Mouse (Mus musculus) lung, postnatal 0 days (tissue): ENCODE measurements around the gene 1700029I15Rik. TPM values are rescaled to one million over a fixed set of nuclear protein-coding genes. Genes with fewer than 3 reads are reported as not detected.
A peak's percentile ranks its signal among the peaks of the same experiment; 100 is the strongest.

Source experiments
- ATAC-seq: fragments of 200-750 bp; cut with Nextera tagmentation; 2 replicates; pipeline ENCODE4 v1.8.0; 2017; ENCODE audit warnings: moderate library complexity
- DNase-seq: peaks from one replicate; pipeline ENCODE4 v3.0.0-alpha.2; 2016; ENCODE audit warnings: low spot score
- H3K27ac ChIP-seq: fragments of 300-500 bp; sonication (generic); 2 replicates; pipeline ENCODE4 v1.5.1; 2014; ENCODE audit warnings: antibody characterized with exemption, mild to moderate bottlenecking, low read length, mixed read lengths
- H3K27me3 ChIP-seq: fragments of 300-500 bp; sonication (generic); replicated peaks from 2 replicates; pipeline ENCODE4 v1.6.1; 2014; ENCODE audit warnings: low read length, mixed read lengths; ENCODE audit not compliant: insufficient read depth
- H3K36me3 ChIP-seq: fragments of 300-500 bp; sonication (generic); 2 replicates; pipeline ENCODE4 v1.6.1; 2014; ENCODE audit warnings: low read length, mixed read lengths; ENCODE audit not compliant: insufficient read depth
- H3K4me1 ChIP-seq: fragments of 300-500 bp; sonication (generic); 2 replicates; pipeline ENCODE4 v1.6.1; 2014; ENCODE audit warnings: antibody characterized with exemption, low read depth, low read length, mixed read lengths; ENCODE audit not compliant: insufficient read depth
- H3K4me2 ChIP-seq: fragments of 300-500 bp; sonication (generic); replicated peaks from 2 replicates; pipeline ENCODE4 v1.6.1; 2014; ENCODE audit warnings: low read depth, mild to moderate bottlenecking, low read length, moderate library complexity, mixed read lengths
- H3K4me3 ChIP-seq: fragments of 300-500 bp; sonication (generic); 2 replicates; pipeline ENCODE4 v1.5.1; 2014; ENCODE audit warnings: low read depth, low read length
- H3K9ac ChIP-seq: fragments of 300-500 bp; sonication (generic); replicated peaks from 2 replicates; pipeline ENCODE4 v1.6.1; 2014; ENCODE audit warnings: low read depth, mild to moderate bottlenecking
- H3K9me3 ChIP-seq: fragments of 300-500 bp; sonication (generic); 2 replicates; pipeline ENCODE4 v1.6.1; 2016; ENCODE audit warnings: low read length, mixed read lengths
- CTCF ChIP-seq: IDR thresholded peaks from 2 replicates; pipeline ENCODE4 v1.5.1; 2016; ENCODE audit warnings: antibody characterized with exemption, mild to moderate bottlenecking
- EP300 ChIP-seq: IDR thresholded peaks from 2 replicates; pipeline ENCODE4 v1.6.1; 2016; ENCODE audit warnings: antibody characterized with exemption, mild to moderate bottlenecking, control low read depth
- WGBS: fragments of 180-500 bp; shearing (Covaris S2); extraction: QIAGEN DNeasy Blood & Tissue Kit; methylation state at CpG from one replicate; pipeline ENCODE4 v1.1.7; 2014; 5-methylcytosine and 5-hydroxymethylcytosine counted together
- polyA plus RNA-seq: library from polyadenylated mRNA; unstranded; fragments of >200 nt; fragmentation: Nextera tagmentation; extraction: Ambion mirVana; gene quantifications from 2 replicates; pipeline ENCODE4 v1.2.1, GENCODE M21; 2015

1700029I15Rik gene
- polyA plus RNA-seq, 1 experiment from 2014 or later = 2.3 TPM

- no peak overlapping the region for H3K9ac ChIP-seq
- H3K9me3 ChIP-seq = no peaks in the 10 kb centered on the region
- no peaks in the 10 kb centered on the region for H3K36me3 ChIP-seq
- peak overlapping the region; percentile 93 for H3K27ac ChIP-seq
- peak; percentile 78 for DNase-seq
- ATAC-seq = peak; percentile 11; the same call in 1 of the 2 replicates
- WGBS = 27% methylated on average over 10 of the region's 10 CpGs
- H3K27me3 ChIP-seq = peaks cover 4% of the 10 kb centered on the region; the same call in 1 of the 2 replicates
- TF ChIP-seq CTCF = no peak
- peak; percentile 72; the same call in 1 of the 2 replicates for TF ChIP-seq EP300
- peak overlapping the region; percentile 59; the same call in 1 of the 2 replicates for H3K4me2 ChIP-seq
- peaks cover 13% of the 10 kb centered on the region; the same call in 1 of the 2 replicates for H3K4me1 ChIP-seq
- no peak overlapping the region for H3K4me3 ChIP-seq
These were observed 10.2 kb upstream of the 1700029I15Rik start for GRCm38 (mm10) chr2:92371971-92372690.

- Histone ChIP-seq H3K27ac (peak overlapping the region; percentile 93), H3K27me3 (peaks cover 4% of the 10 kb centered on the region; the same call in 1 of the 2 replicates), H3K4me3 (no peak overlapping the region), H3K36me3 (no peaks in the 10 kb centered on the region), H3K9me3 (no peaks in the 10 kb centered on the region), H3K4me1 (peaks cover 13% of the 10 kb centered on the region; the same call in 1 of the 2 replicates), H3K9ac (no peak overlapping the region), H3K4me2 (no peak overlapping the region)
- ATAC-seq = peak; percentile 7; the same call in 1 of the 2 replicates
- DNase-seq = peak; percentile 85
- TF ChIP-seq CTCF = 0 out of 2 replicates have a peak, but pooled peaks have one; percentile 1
- 0 out of 2 replicates have a peak, but pooled peaks have one; percentile 28 for TF ChIP-seq EP300
- WGBS = 40% methylated on average over 9 of the region's 9 CpGs
These were observed 9.4 kb upstream of the 1700029I15Rik start for GRCm38 (mm10) chr2:92372767-92373436.

GRCm38 (mm10) chr2:92373437-92373813, 8.9 kb upstream of the 1700029I15Rik start:
- 69% methylated on average over 11 of the region's 11 CpGs for WGBS
- H3K27me3 ChIP-seq = peaks cover 4% of the 10 kb centered on the region; the same call in 1 of the 2 replicates
- H3K9me3 ChIP-seq = no peaks in the 10 kb centered on the region
- H3K27ac ChIP-seq = peak overlapping the region; percentile 93
- H3K4me1 ChIP-seq = peaks cover 13% of the 10 kb centered on the region; the same call in 1 of the 2 replicates
- TF ChIP-seq CTCF = no peak
- no peak for TF ChIP-seq EP300
- no peak overlapping the region for H3K9ac ChIP-seq
- H3K4me3 ChIP-seq = no peak overlapping the region
- no peak overlapping the region for H3K4me2 ChIP-seq
- peaks cover 3% of the 10 kb centered on the region; the same call in 1 of the 2 replicates for H3K36me3 ChIP-seq
- DNase-seq (no peak), ATAC-seq (no peak)

- H3K36me3 ChIP-seq = peaks cover 12% of the 10 kb centered on the region
- DNase-seq (peak; percentile 72), ATAC-seq (peak; percentile 8; the same call in 1 of the 2 replicates)
- peak within 1 kb of the TSS; percentile 74 for H3K4me2 ChIP-seq
- peaks cover 13% of the 10 kb centered on the region; the same call in 1 of the 2 replicates for H3K4me1 ChIP-seq
- no peaks in the 10 kb centered on the region for H3K9me3 ChIP-seq
- peaks cover 4% of the 10 kb centered on the region; the same call in 1 of the 2 replicates for H3K27me3 ChIP-seq
- TF ChIP-seq CTCF (no peak), EP300 (no peak)
- peak within 1 kb of the TSS; percentile 93 for H3K27ac ChIP-seq
- 3% methylated on average over 16 of the region's 16 CpGs for WGBS
- H3K4me3 ChIP-seq = peak within 1 kb of the TSS; percentile 54
- peak within 1 kb of the TSS; percentile 70 for H3K9ac ChIP-seq
These were observed 7.8 kb upstream of the 1700029I15Rik start, which contains the start of the genes Pex16 and Large2 for GRCm38 (mm10) chr2:92374514-92374913. TSS of gene Pex16 (plus strand) at chr2:92374676. TSS of gene Large2 (minus strand) at chr2:92374869.

DNA sequence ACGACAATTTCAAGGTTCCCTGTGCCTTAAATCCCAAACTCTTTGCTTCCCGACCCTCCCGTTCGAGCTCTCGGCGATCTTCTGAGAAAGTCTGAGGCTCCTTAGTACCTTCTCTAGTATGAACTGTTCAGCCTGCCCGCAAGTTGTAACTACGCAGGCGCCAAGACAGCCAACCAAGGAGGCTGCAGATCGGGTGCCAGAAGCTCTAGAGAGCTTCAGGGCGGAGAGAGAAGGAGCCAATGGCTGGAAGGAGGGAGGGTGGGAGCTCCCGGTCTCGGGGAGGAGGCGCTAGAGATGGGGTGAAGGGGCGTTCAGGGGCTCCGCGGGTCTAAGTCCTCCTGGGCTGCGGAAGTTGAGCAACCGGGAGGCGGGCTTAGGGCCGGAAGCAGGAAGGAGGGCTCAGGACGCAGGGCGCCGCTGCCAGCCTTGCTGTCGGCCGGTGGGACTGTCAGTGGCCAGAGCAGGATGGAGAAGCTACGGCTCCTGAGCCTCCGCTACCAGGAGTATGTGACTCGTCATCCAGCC, 7.2 kb upstream of the 1700029I15Rik start:
- Histone ChIP-seq H3K9me3 (no peaks in the 10 kb centered on the region), H3K4me1 (peaks cover 13% of the 10 kb centered on the region; the same call in 1 of the 2 replicates), H3K4me2 (peak overlapping the region; percentile 74), H3K4me3 (peak overlapping the region; percentile 54), H3K9ac (peak overlapping the region; percentile 70), H3K27ac (peak overlapping the region; percentile 93), H3K27me3 (peaks cover 2% of the 10 kb centered on the region; the same call in 1 of the 2 replicates), H3K36me3 (peaks cover 13% of the 10 kb centered on the region)
- TF ChIP-seq EP300 (peak; percentile 70), CTCF (peak; percentile 29)
- ATAC-seq (peak; percentile 91), DNase-seq (peak; percentile 100)
- 0% methylated on average over 29 of the region's 29 CpGs for WGBS
